ENCODE assay signal across 14 mouse cellular contexts in the genomic region with DNA sequence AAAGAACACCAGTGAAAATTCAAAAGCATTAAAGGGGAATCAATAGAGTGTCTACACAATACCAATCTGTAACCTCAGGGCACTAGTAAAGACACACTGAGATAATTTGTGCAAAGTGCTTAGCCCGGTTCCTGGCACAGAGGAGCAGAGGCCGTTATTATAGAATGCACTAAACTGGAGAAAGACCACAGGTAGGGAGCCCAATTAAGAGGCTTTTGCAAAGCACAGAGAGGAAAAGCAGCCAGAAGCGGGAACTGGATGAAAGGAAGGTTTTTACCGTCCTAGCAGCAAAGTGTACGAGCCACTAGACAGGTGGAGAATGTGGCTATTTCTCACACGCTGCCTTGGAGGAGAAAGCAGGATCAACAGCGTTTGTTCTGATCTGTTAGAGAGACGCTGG.
"Had no signal": no experiment of that assay in that cellular context is flagged by ENCODE, and none has a peak within 500 bp of the region (broad histone marks: within the 10 kb centered on the region; RNA-seq: fewer than 3 reads in every experiment).

No protein-coding gene starts in this region.

- H3K4me3 ChIP-seq: kidney, embryonic 15.5 days; left cerebral cortex, adult 2 months; liver, embryonic 13.5 days; midbrain, embryonic 13.5 days; stomach, embryonic 15.5 days had no signal

- DNase-seq: kidney, adult 8-10 months; kidney, postnatal 10 days; kidney, postnatal 36 days; layer of hippocampus, postnatal 36 days; liver, embryonic 13.5 days; lung, adult 2 months; right cerebral cortex, postnatal 25 days; spleen, adult 18-20 months; thymus, postnatal 25 days had no signal

- H3K4me1 ChIP-seq: liver, embryonic 13.5 days; stomach, embryonic 15.5 days had no signal

- H3K36me3 ChIP-seq: kidney, embryonic 15.5 days; liver, embryonic 13.5 days; midbrain, embryonic 13.5 days; stomach, embryonic 15.5 days had no signal

- H3K27me3 ChIP-seq: kidney, embryonic 15.5 days; liver, embryonic 13.5 days; midbrain, embryonic 13.5 days; stomach, embryonic 15.5 days had no signal

- ATAC-seq: midbrain, embryonic 13.5 days had no signal

- H3K4me2 ChIP-seq: kidney, embryonic 15.5 days; liver, embryonic 13.5 days; midbrain, embryonic 13.5 days; stomach, embryonic 15.5 days had no signal

- H3K27ac ChIP-seq: kidney, embryonic 15.5 days; left cerebral cortex, adult 2 months; liver, embryonic 13.5 days; macrophage; midbrain, embryonic 13.5 days; stomach, embryonic 15.5 days had no signal

- H3K9ac ChIP-seq: kidney, embryonic 15.5 days; liver, embryonic 13.5 days; midbrain, embryonic 13.5 days; stomach, embryonic 15.5 days had no signal

- H3K9me3 ChIP-seq: kidney, embryonic 15.5 days; liver, embryonic 13.5 days; midbrain, embryonic 13.5 days; stomach, embryonic 15.5 days had no signal
